Mouse (Mus musculus) small intestine, adult 2 months (tissue): ENCODE results near the gene Rapgef4. TPM values are rescaled to one million over a fixed set of nuclear protein-coding genes. Genes with fewer than 3 reads are reported as not detected.

Experiments
- H3K27ac ChIP-seq: fragments of 200-500 bp; 2 replicates; pipeline ENCODE4 v1.5.1; 2012; ENCODE audit warnings: low read depth, low read length, control low read depth, inconsistent platforms; ENCODE audit not compliant: insufficient read depth
- H3K27me3 ChIP-seq: fragments of 200-500 bp; 2 replicates; pipeline ENCODE4 v1.6.1; 2012; ENCODE audit warnings: mild to moderate bottlenecking, moderate library complexity, low read length, inconsistent platforms; ENCODE audit not compliant: control insufficient read depth, insufficient read depth
- H3K36me3 ChIP-seq: fragments of 200-500 bp; 2 replicates; pipeline ENCODE4 v1.6.1; 2012; ENCODE audit warnings: mild to moderate bottlenecking, low read length, control low read depth, inconsistent platforms; ENCODE audit not compliant: control insufficient read depth, insufficient read depth
- H3K4me1 ChIP-seq: fragments of 200-500 bp; 2 replicates; pipeline ENCODE4 v1.6.1; 2012; ENCODE audit warnings: low read length, inconsistent platforms, mixed read lengths; ENCODE audit not compliant: control insufficient read depth, insufficient read depth, insufficient read length
- H3K4me3 ChIP-seq: fragments of 200-500 bp; 2 replicates; pipeline ENCODE4 v1.5.1; 2012; ENCODE audit warnings: low read depth, mild to moderate bottlenecking, control low read depth, inconsistent platforms, low read length, moderate library complexity
- CTCF ChIP-seq: fragments of 200-500 bp; IDR thresholded peaks from 2 replicates; pipeline ENCODE4 v1.5.1; 2012; ENCODE audit warnings: low read depth, mild to moderate bottlenecking, control low read depth, inconsistent platforms, low read length, moderate library complexity, mixed read lengths; ENCODE audit not compliant: insufficient replicate concordance, insufficient read length; ENCODE audit errors: extremely low read depth
- POLR2A ChIP-seq: fragments of 200-500 bp; IDR thresholded peaks from 2 replicates; pipeline ENCODE4 v1.6.1; 2012; ENCODE audit warnings: low read depth, mild to moderate bottlenecking, control low read depth, inconsistent platforms, low read length, moderate library complexity
- WGBS: fragments of 180-500 bp; shearing (Covaris S2); methylation state at CpG from one replicate; pipeline ENCODE4 v1.1.7; 2018; 5-methylcytosine and 5-hydroxymethylcytosine counted together
- polyA plus RNA-seq: library from polyadenylated mRNA; depleted of rRNA; stranded (reverse); fragments of >200 nt; gene quantifications from 2 replicates; pipeline ENCODE4 v1.2.3, GENCODE M21; 2012

Rapgef4 gene
- polyA plus RNA-seq, 1 experiment = 2.7 TPM

DNA sequence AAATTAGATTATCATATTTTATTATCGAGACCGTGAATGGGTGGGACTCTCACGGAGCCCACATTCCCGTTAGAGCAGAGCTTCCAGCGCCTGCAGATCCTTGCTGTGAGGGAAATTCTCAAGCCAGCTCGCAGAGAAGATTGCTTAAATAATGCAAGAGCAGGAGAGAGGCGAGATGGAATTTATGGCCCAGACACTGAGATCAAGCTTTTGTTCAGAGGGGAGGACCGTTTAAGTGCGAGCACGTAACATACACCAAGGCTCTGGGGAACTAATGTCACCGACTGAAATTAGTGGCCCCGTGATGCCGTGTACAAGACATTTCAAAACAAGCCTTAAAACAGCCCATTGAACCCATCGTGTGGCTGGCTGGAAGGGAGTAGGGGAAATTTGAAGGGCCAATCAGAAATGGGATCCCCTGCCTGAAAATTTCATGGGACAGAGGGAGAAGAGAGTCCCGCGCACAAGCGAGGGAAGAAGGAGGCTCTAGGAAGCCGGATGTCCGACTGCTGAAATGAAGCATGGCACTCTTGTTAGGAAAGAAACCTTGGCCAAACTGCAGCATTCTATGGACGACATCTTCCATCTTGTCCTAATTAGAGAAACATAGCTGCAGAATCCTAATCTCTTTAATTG, 112.5 kb downstream of the Rapgef4 start:
- no peak overlapping the region for H3K27ac ChIP-seq
- WGBS = 79% methylated on average over 20 of the region's 20 CpGs

DNA sequence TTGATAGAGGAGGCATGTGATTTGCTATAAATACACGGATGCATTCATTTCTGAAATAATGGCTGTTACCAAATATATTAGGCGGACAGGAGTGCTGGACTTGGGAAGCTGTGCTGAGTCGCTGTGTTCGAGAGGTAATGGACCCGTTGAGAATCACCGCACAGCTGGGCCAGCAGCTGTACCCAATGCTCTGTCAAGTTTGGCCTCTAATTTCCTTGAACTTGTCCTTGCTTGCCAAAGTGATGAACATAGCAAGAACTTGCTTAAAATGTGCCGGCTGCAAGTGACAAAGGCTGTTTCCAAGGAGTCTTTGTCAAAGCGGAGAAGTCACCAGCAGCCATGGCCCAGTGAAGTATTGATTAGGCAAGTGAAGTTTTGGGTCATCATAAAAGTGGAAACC, 113.0 kb downstream of the Rapgef4 start:
- WGBS = 43% methylated on average over 8 of the region's 8 CpGs
- TF ChIP-seq POLR2A (no peak), CTCF (no peak)
- no peaks in the 10 kb centered on the region for H3K27me3 ChIP-seq
- H3K36me3 ChIP-seq = no peaks in the 10 kb centered on the region
- H3K4me1 ChIP-seq = peaks cover 4% of the 10 kb centered on the region; the same call in 1 of the 2 replicates
- no peak overlapping the region for H3K4me3 ChIP-seq
- H3K27ac ChIP-seq = no peak overlapping the region

More for the DNA sequence above, 112.5 kb downstream of the Rapgef4 start:
- H3K4me3 ChIP-seq = no peak overlapping the region
- H3K36me3 ChIP-seq = no peaks in the 10 kb centered on the region
- no peak for TF ChIP-seq CTCF
- TF ChIP-seq POLR2A = no peak
- peaks cover 4% of the 10 kb centered on the region; the same call in 1 of the 2 replicates for H3K4me1 ChIP-seq
- H3K27me3 ChIP-seq = no peaks in the 10 kb centered on the region

DNA sequence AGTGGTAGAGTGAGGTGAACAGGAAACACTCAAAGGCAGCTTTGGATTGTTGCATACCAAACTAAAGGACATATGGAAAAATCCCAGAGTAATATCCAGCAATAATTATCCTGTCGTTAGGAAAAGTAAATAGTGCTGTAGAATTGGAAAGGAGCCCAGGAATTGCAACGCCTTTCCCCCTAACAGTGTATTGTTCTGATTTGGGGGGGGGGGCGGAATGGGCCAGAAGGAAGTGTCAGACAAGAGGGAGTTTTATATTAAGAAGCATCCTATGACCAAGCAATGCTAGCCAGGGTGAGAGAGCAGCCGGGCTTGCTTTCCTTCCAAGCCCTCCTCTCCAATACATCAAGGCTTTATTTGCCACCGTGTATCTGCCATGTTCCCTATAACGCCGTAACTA, 113.4 kb downstream of the Rapgef4 start:
- H3K27me3 ChIP-seq = no peaks in the 10 kb centered on the region
- H3K4me1 ChIP-seq = peaks cover 4% of the 10 kb centered on the region; the same call in 1 of the 2 replicates
- H3K36me3 ChIP-seq = no peaks in the 10 kb centered on the region
- no peak overlapping the region for H3K4me3 ChIP-seq
- 17% methylated on average over 7 of the region's 7 CpGs for WGBS
- no peak overlapping the region for H3K27ac ChIP-seq
- no peak for TF ChIP-seq POLR2A

DNA sequence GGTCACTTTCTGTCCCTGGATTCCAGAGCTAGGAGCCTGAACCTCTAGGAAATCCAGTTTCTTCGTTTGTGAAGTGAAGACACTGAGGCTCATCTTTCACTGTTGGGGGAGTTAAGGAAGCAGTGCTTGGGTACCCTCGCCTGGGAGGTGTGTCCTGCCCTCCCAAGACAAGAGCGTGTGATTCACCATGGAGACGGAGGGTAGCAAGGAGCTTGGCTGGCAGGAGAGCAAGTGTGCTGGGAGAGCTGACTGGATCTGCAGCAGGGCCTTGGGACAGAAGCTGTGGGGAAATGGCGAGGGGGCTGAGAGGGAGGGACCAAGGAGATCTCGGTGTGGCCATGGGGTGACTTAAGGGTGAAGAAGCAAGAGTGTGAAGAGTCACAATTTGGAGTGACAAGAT, 114.0 kb downstream of the Rapgef4 start:
- WGBS = 69% methylated on average over 6 of the region's 6 CpGs
- no peak overlapping the region for H3K27ac ChIP-seq
- H3K4me1 ChIP-seq = peaks cover 4% of the 10 kb centered on the region; the same call in 1 of the 2 replicates
- TF ChIP-seq POLR2A (no peak), CTCF (no peak)
- no peaks in the 10 kb centered on the region for H3K27me3 ChIP-seq
- no peak overlapping the region for H3K4me3 ChIP-seq
- no peaks in the 10 kb centered on the region for H3K36me3 ChIP-seq

DNA sequence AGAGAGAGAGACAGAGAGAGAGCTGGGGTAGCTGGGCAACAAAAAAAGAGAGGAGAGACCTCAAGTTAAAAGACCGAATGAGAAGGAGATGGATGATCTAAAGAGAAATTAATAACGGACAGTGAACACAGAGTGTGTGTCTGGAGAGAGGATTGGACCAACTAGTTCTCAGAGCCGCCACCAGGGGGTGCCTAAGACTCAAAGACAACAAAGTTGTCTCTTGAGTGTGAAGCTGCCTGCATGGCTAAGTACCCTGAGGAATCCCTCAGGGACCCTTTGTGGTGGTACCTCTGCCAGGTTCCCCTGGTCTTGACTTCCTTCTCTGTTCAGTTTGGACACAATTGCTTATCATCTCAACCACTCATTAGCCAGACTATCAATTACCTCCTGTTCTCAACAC, 115.3 kb downstream of the Rapgef4 start:
- no peak overlapping the region for H3K4me3 ChIP-seq

DNA sequence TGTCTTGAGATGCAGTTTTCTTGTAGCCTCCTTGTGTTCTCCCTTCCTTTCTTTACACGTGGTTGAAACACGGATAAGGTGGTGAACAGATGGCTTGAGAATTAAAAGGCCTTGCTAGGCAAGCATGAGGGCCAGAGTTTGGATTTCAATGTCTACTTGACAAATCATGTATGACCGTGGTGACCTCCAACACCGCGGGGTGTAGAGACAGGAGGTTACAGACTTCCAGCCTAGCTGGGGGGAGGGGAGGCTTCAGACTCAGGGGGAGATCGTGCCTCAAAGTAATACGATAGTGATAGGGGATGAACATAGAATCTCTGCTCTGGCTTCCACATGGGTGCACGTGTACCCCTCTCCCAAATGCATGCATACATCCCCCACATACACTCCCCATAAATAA, 117.3 kb downstream of the Rapgef4 start:
- no peaks in the 10 kb centered on the region for H3K36me3 ChIP-seq
- H3K4me1 ChIP-seq = peaks cover 4% of the 10 kb centered on the region; the same call in 1 of the 2 replicates
- TF ChIP-seq CTCF (no peak), POLR2A (no peak)
- H3K27me3 ChIP-seq = no peaks in the 10 kb centered on the region
- no peak overlapping the region for H3K27ac ChIP-seq
- no peak overlapping the region for H3K4me3 ChIP-seq
- WGBS = 89% methylated on average over 8 of the region's 8 CpGs

More for the DNA sequence above, 115.3 kb downstream of the Rapgef4 start:
- Histone ChIP-seq H3K27ac (no peak overlapping the region), H3K4me1 (peaks cover 4% of the 10 kb centered on the region; the same call in 1 of the 2 replicates), H3K27me3 (no peaks in the 10 kb centered on the region), H3K36me3 (no peaks in the 10 kb centered on the region)
- TF ChIP-seq CTCF (peak; percentile 59; the same call in 1 of the 2 replicates), POLR2A (no peak)
- 42% methylated on average over 3 of the region's 3 CpGs for WGBS

DNA sequence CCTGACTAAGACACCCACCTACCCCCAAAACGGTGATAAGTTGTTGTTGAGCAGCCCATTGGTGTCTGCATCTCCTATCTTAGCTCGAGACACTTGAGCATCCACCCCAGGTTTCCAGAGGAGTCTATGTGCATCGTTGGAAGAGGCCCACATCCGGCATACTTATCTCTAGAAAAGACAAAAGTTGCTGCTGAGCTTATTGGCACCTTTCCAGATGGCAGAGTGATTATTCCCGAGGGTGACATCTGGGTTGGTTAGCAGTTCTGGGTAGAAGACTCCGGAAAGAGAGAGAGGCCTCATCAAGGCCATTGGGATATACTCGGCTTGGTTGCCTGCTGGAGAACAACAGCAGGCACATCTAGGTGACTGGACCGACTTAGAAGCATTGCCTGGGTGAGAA, 123.6 kb downstream of the Rapgef4 start:
- TF ChIP-seq CTCF (no peak), POLR2A (no peak)
- 58% methylated on average over 8 of the region's 8 CpGs for WGBS
- Histone ChIP-seq H3K27ac (no peak overlapping the region), H3K36me3 (no peaks in the 10 kb centered on the region), H3K4me1 (peaks cover 3% of the 10 kb centered on the region; the same call in 1 of the 2 replicates), H3K4me3 (no peak overlapping the region), H3K27me3 (no peaks in the 10 kb centered on the region)
